Mouse (Mus musculus) neural tube, embryonic 11.5 days (tissue): ENCODE measurements around the gene Uts2r. TPM values are rescaled to one million over a fixed set of nuclear protein-coding genes. Genes with fewer than 3 reads are reported as not detected.

Experiments
- ATAC-seq: fragments of 200-750 bp; cut with Nextera tagmentation; 2 replicates; pipeline ENCODE4 v1.8.0; 2017; ENCODE audit warnings: moderate number of reproducible peaks, mild to moderate bottlenecking, moderate TSS enrichment, moderate library complexity; ENCODE audit not compliant: insufficient read depth, low FRiP score, low TSS enrichment
- DNase-seq: peaks from one replicate; pipeline ENCODE4 v3.0.0-alpha.2; 2015; ENCODE audit warnings: low spot score
- H3K27ac ChIP-seq: fragments of 300-500 bp; sonication (generic); 2 replicates; pipeline ENCODE4 v1.5.1; 2014; ENCODE audit warnings: low read depth, mild to moderate bottlenecking, low read length
- H3K27me3 ChIP-seq: fragments of 300-500 bp; sonication (generic); 2 replicates; pipeline ENCODE4 v1.6.1; 2014; ENCODE audit warnings: mild to moderate bottlenecking, low read length, mixed read lengths; ENCODE audit not compliant: control insufficient read depth, insufficient read depth
- H3K36me3 ChIP-seq: fragments of 300-500 bp; sonication (generic); 2 replicates; pipeline ENCODE4 v1.6.1; 2014; ENCODE audit warnings: mild to moderate bottlenecking, low read length, moderate library complexity, mixed read lengths; ENCODE audit not compliant: control insufficient read depth, insufficient read depth
- H3K4me1 ChIP-seq: fragments of 300-500 bp; sonication (generic); 2 replicates; pipeline ENCODE4 v1.6.1; 2014; ENCODE audit warnings: low read length, mixed read lengths; ENCODE audit not compliant: control insufficient read depth, insufficient read depth
- H3K4me2 ChIP-seq: fragments of 300-500 bp; sonication (generic); 2 replicates; pipeline ENCODE4 v1.6.1; 2014; ENCODE audit warnings: low read depth, mild to moderate bottlenecking, moderate library complexity
- H3K4me3 ChIP-seq: fragments of 300-500 bp; sonication (generic); 2 replicates; pipeline ENCODE4 v1.5.1; 2014; ENCODE audit warnings: low read depth, low read length
- H3K9ac ChIP-seq: fragments of 300-500 bp; sonication (generic); 2 replicates; pipeline ENCODE4 v1.6.1; 2014; ENCODE audit warnings: mild to moderate bottlenecking, low read length
- H3K9me3 ChIP-seq: fragments of 300-500 bp; sonication (generic); 2 replicates; pipeline ENCODE4 v1.6.1; 2016; ENCODE audit warnings: low read length; ENCODE audit not compliant: control insufficient read depth
- WGBS: fragments of 180-500 bp; shearing (Covaris S2); extraction: QIAGEN DNeasy Blood & Tissue Kit; methylation state at CpG from one replicate; pipeline ENCODE4 v1.1.7; 2014; 5-methylcytosine and 5-hydroxymethylcytosine counted together
- polyA plus RNA-seq: library from polyadenylated mRNA; unstranded; fragments of >200 nt; fragmentation: Nextera tagmentation; extraction: Ambion mirVana; gene quantifications from 2 replicates; pipeline ENCODE4 v1.2.1, GENCODE M21; 2014

Uts2r gene
- 0.19 TPM in 1 of 2 replicates, not detected in the other for polyA plus RNA-seq

DNA sequence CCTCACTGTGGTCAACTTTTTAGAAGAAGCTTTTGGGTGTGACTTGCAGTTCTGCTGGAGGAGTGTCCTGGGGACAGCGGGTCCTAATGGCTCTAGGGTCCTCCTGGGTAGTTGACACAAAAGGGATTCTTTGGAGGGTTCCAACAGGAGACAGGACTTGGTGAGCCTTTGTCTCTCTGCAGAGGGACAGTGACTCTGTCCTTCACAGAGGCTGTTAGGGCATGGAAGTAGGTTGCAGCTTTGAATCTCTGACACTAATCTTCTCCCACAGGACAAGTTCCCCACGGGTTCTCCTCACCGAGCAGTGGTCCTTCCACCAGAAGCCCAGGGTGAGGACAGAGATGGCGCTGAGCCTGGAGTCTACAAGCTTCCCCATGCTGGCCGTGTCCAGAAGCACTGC is at the start of gene Uts2r:
Gene Uts2r, plus strand, starts transcription at position 301 of the 400 bp plus-strand sequence.
- 93% methylated on average over 5 of the region's 5 CpGs for WGBS
- DNase-seq (no peak), ATAC-seq (no peak)
- H3K36me3 ChIP-seq = no peaks in the 10 kb centered on the region
- peaks cover 27% of the 10 kb centered on the region for H3K27me3 ChIP-seq
- H3K4me2 ChIP-seq = no peak within 1 kb of the TSS
- peaks cover 6% of the 10 kb centered on the region; the same call in 1 of the 2 replicates for H3K4me1 ChIP-seq
- no peak within 1 kb of the TSS for H3K27ac ChIP-seq
- no peaks in the 10 kb centered on the region for H3K9me3 ChIP-seq
- no peak within 1 kb of the TSS for H3K9ac ChIP-seq
- no peak within 1 kb of the TSS for H3K4me3 ChIP-seq

- Histone ChIP-seq H3K4me3 (no peak overlapping the region), H3K4me1 (no peaks in the 10 kb centered on the region), H3K9me3 (no peaks in the 10 kb centered on the region), H3K4me2 (no peak overlapping the region), H3K27me3 (no peaks in the 10 kb centered on the region), H3K9ac (no peak overlapping the region), H3K36me3 (no peaks in the 10 kb centered on the region), H3K27ac (no peak overlapping the region)
- 88% methylated on average over 3 of the region's 3 CpGs for WGBS
- no peak for ATAC-seq
- DNase-seq = no peak
Observed at GRCm38 (mm10) chr11:121111051-121111450, 49.0 kb upstream of the Uts2r start.

GRCm38 (mm10) chr11:121111601-121112000 is 48.5 kb upstream of the Uts2r start:
- no peak overlapping the region for H3K4me3 ChIP-seq

DNA sequence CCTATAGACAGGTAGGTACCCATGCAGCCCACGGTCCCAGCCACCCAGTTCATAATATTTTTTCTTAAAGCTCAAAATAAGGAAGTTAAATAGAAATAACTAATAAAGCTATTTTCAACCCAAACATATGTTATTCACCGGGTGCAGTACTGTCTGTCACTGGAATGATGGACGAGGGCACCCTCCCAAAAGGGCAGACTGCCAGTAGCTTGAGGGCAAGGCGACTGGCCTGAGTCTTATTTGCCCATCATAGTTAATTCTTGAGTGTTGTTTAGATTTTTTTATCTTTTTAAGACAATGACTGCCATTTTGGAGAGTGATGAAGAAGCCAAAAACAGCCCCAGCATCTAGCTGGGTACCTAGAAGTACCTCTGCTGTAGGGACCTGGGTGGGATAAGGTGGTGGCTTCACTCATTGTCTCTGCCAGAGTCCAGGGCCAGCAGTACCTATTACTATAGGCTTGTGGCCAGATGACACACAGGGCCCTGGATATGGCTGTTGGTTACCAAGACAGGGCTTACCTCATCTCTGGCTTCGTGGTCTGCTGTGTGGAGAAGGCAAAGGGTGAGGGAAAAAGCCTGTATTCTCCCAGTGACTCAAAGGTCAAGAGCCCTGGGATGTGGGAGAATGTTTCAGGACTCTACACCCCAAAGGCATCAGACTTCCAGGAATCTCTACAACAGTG is 47.8 kb upstream of the Uts2r start:
- Histone ChIP-seq H3K27me3 (no peaks in the 10 kb centered on the region), H3K36me3 (no peaks in the 10 kb centered on the region), H3K4me3 (no peak overlapping the region), H3K4me1 (no peaks in the 10 kb centered on the region), H3K9me3 (no peaks in the 10 kb centered on the region), H3K27ac (no peak overlapping the region), H3K9ac (no peak overlapping the region), H3K4me2 (no peak overlapping the region)
- no peak for DNase-seq
- 88% methylated on average over 5 of the region's 5 CpGs for WGBS
- ATAC-seq = no peak

More at GRCm38 (mm10) chr11:121111601-121112000, 48.5 kb upstream of the Uts2r start:
- Histone ChIP-seq H3K27me3 (no peaks in the 10 kb centered on the region), H3K36me3 (no peaks in the 10 kb centered on the region), H3K4me1 (no peaks in the 10 kb centered on the region), H3K4me2 (no peak overlapping the region), H3K9me3 (no peaks in the 10 kb centered on the region), H3K9ac (no peak overlapping the region), H3K27ac (no peak overlapping the region)
- DNase-seq (no peak), ATAC-seq (no peak)
- 68% methylated on average over 1 of the region's 1 CpGs for WGBS

DNA sequence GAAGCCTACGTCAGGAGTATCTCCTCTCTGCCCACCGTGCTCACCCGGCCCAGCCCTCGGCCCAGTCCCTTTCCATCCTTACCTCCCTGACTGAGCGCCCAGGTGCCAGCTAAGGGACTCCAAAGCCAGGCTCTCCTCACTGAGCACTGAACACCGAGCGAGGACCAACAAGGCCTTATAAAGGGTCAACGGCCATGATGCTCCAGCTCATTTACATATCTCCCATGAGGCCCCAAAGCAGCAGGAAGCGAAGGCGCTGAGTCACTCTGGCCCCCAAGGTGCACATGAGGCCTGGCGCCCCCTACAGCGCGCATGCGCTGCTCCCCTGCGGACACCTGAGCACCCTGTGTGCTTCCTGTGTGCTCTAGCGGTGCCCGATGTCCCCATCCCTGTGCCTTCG is 42.0 kb upstream of the Uts2r start:
- Histone ChIP-seq H3K4me2 (no peak overlapping the region), H3K9me3 (no peaks in the 10 kb centered on the region), H3K27ac (no peak overlapping the region), H3K9ac (no peak overlapping the region), H3K27me3 (no peaks in the 10 kb centered on the region), H3K36me3 (no peaks in the 10 kb centered on the region), H3K4me3 (no peak overlapping the region), H3K4me1 (no peaks in the 10 kb centered on the region)
- DNase-seq = no peak
- WGBS = 94% methylated on average over 18 of the region's 18 CpGs
- no peak for ATAC-seq

DNA sequence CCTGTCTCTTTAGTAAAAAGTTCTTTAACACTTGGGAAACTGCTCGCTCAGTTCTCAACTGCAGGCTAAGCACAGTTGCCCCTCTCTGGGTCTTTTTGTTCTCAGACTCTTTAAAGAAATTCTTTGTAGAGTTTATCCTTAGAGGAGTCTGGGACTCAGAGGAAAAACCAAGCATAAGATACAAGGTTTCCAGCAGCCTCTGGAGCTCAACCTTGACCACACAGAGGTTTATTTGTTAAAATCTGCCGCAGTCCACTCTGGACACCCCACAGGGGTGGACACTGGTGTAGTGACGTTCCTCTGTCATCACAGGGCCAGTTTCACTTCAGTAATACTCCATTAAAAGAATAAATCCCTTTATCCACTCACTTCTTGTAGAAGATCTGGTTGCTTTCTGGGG is 41.5 kb upstream of the Uts2r start, which contains the start of gene Tex19.2:
Gene Tex19.2, minus strand, starts transcription at position 101 of the 400 bp plus-strand sequence.
- DNase-seq (no peak), ATAC-seq (no peak)
- 84% methylated on average over 3 of the region's 3 CpGs for WGBS
- no peaks in the 10 kb centered on the region for H3K4me1 ChIP-seq
- H3K9me3 ChIP-seq = no peaks in the 10 kb centered on the region
- H3K27me3 ChIP-seq = no peaks in the 10 kb centered on the region
- H3K9ac ChIP-seq = no peak within 1 kb of the TSS
- H3K27ac ChIP-seq = no peak within 1 kb of the TSS
- no peak within 1 kb of the TSS for H3K4me3 ChIP-seq
- no peak within 1 kb of the TSS for H3K4me2 ChIP-seq
- H3K36me3 ChIP-seq = no peaks in the 10 kb centered on the region

GRCm38 (mm10) chr11:121121151-121121550 is 38.9 kb upstream of the Uts2r start:
- ATAC-seq = no peak
- no peak for DNase-seq
- Histone ChIP-seq H3K4me3 (no peak overlapping the region), H3K9me3 (no peaks in the 10 kb centered on the region), H3K4me2 (no peak overlapping the region), H3K27ac (no peak overlapping the region), H3K36me3 (no peaks in the 10 kb centered on the region), H3K9ac (no peak overlapping the region), H3K4me1 (no peaks in the 10 kb centered on the region), H3K27me3 (no peaks in the 10 kb centered on the region)
- 92% methylated on average over 3 of the region's 3 CpGs for WGBS

DNA sequence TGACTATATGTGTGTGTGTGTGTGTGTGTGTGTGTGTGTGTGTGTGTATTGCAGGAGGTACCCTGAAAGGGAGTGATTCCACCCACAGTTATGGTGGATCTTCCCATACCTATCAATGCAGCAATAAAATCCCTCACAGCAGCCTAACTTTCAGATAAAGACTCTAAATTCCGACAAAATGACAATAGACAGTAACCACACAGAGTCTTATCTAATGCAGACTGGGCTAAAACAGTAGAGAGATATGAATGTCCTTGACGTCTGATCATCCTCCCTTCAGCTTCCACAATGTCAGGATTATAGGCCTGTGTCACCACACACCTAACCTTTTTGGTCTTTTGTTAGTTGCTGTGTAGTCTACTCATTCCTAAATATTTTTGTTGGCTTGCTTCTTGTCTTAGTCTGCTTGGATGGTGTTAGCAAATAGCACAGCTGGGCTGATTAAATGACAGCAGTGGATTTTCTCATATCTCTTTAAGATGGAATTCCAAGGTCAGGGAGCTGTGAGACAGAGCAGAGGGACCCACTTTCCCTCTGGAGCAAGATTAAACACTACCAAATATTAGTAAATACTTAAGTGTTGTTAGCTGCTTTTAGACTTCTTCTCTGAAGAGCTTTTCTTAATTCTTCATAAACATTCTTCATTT is 37.9 kb upstream of the Uts2r start:
- ATAC-seq = no peak
- no peak overlapping the region for H3K9ac ChIP-seq
- no peak overlapping the region for H3K4me2 ChIP-seq

DNA sequence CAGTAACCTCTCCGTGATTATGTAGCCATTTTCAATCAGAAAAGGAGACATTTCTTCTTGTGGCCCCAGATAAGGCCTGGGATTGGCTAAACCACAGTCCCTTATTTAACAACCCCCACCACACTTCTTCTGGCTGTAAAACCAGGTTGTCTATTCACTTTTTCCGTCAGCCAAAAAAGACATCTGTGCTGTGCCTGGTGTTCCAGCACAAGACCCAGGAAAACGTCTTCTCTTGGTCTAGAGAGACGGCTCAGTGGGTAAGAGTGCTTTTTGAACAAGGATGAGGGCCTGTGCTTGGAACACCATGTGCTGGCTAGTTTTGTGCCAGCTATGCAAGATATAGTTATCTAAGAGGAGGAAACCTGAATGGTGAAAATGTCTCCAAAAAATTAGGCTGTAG is 36.6 kb upstream of the Uts2r start:
- H3K9ac ChIP-seq = no peak overlapping the region
- H3K4me2 ChIP-seq = no peak overlapping the region
- no peaks in the 10 kb centered on the region for H3K27me3 ChIP-seq
- no peaks in the 10 kb centered on the region for H3K9me3 ChIP-seq
- no peak overlapping the region for H3K4me3 ChIP-seq
- no peak for DNase-seq
- H3K27ac ChIP-seq = no peak overlapping the region
- H3K36me3 ChIP-seq = no peaks in the 10 kb centered on the region
- ATAC-seq = no peak
- no peaks in the 10 kb centered on the region for H3K4me1 ChIP-seq
- 87% methylated on average over 4 of the region's 4 CpGs for WGBS

More for the DNA sequence above, 37.9 kb upstream of the Uts2r start:
- no peak overlapping the region for H3K27ac ChIP-seq
- no peaks in the 10 kb centered on the region for H3K9me3 ChIP-seq
- H3K4me3 ChIP-seq = no peak overlapping the region
- no peak for DNase-seq
- 77% methylated on average over 2 of the region's 2 CpGs for WGBS
- H3K27me3 ChIP-seq = no peaks in the 10 kb centered on the region
- H3K4me1 ChIP-seq = no peaks in the 10 kb centered on the region
- H3K36me3 ChIP-seq = no peaks in the 10 kb centered on the region
